Mouse (Mus musculus) bone marrow macrophage, adult 2 months (primary cell): ENCODE measurements around the gene Impg1.

Experiments used
- CTCF ChIP-seq: IDR thresholded peaks from 2 replicates; pipeline ENCODE4 v1.5.1; 2012; ENCODE audit warnings: low read depth, mild to moderate bottlenecking, low read length, moderate library complexity
- POLR2A ChIP-seq: IDR thresholded peaks from 2 replicates; pipeline ENCODE4 v1.6.1; 2012; ENCODE audit warnings: mild to moderate bottlenecking, low read depth, low read length, borderline replicate concordance

DNA sequence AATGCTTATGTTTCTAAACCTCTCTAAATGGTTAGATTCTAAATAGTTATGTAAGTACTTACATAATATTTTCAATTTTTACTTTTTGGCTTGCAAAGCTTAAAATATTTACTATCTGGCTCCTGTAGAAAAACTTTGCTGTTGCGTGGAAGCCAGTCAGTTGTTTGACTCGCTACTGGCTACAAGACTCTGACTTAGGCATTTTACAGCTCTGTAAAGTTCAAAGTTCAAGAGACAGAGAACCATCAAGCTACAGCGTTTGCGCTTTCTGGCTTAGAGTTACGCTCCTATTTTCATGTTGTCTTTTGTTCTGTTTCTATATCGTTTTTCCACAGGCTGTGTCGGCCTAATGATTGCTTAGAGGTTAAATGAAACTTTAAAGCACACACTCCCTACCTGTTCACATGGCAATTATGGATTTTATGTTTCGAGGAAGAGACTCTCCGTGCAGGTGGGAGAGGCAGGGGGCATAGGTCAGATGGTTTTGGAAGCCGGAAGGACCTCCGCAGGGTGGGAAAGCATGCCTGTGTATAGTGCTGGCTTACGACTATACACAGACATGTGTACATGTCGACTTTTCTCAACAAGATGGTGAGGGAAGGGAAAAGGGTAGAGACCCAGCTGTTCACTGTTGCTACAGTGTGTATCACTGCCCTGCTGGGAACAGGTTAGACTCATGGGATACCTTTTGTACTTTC is 129.5 kb downstream of the Impg1 start:
- TF ChIP-seq CTCF (no peak), POLR2A (no peak)
